Comparison of ENCODE assay signal across 8 mouse cellular contexts in the genomic region with DNA sequence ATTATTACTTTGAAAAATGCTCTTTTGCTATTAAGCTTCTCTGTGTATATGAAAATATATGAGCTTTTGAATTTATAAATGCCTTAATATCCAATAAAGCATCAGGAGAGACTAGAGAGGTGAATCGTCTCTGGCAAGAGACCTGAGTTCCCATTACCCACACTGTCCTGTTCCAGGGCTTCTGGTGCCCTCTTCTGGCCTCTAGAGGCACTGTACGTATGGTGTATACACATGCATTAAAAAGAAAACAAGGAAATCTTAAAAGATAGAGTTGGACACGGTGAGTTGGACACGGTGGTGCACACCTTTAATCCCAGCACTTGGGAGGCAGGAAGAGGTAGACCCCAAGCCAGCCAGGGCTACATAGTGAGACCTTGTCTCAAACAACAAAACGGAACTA. TPM values are rescaled to one million over a fixed set of nuclear protein-coding genes. Genes with fewer than 3 reads are reported as not detected.
DNase-seq lines count a peak whose midpoint lies in the region; ATAC-seq and TF ChIP-seq lines count a peak whose summit lies in the region.

No protein-coding gene starts in this region.

- intact Hi-C loops in gastrocnemius, adult 2 months (cut with DNase I) = no loop called here

- H3K9me3 ChIP-seq in megakaryocyte, embryonic 14.5 days = no peaks in the 10 kb centered on the region

- H3K4me1 ChIP-seq in megakaryocyte, embryonic 14.5 days = no peaks in the 10 kb centered on the region

- ATAC-seq in CD4-positive, CD25-positive, alpha-beta regulatory T cell, adult 4 months = peak; percentile 85

- TF ChIP-seq CTCF in gastrocnemius, adult 2 months (IDR thresholded peaks at IDR 0.05) = peak; percentile 82

- H3K36me3 ChIP-seq in megakaryocyte, embryonic 14.5 days (replicated peaks; ENCODE audit: low read length) = no peaks in the 10 kb centered on the region

- peaks cover 11% of the 10 kb centered on the region for H3K27me3 ChIP-seq in megakaryocyte, embryonic 14.5 days (replicated peaks)

- H3K27ac ChIP-seq in gastrocnemius, adult 2 months = no peak overlapping the region

- DNase-seq in cerebellum, postnatal 14 days = peak; percentile 71 to 75
- DNase-seq in cerebellum, adult 11 months = no peak
- peak; percentile 57 for DNase-seq in brain, adult 2 months (ENCODE audit: low read depth, low spot score)
- peak; percentile 71 for DNase-seq in gastrocnemius, adult 2 months
- peak; percentile 76 for DNase-seq in kidney, postnatal 14 days
- peak; percentile 35 for DNase-seq in spleen, adult 12 weeks (ENCODE audit: low spot score)

- H3K4me3 ChIP-seq in gastrocnemius, adult 2 months = no peak overlapping the region
- H3K4me3 ChIP-seq in megakaryocyte, embryonic 14.5 days (replicated peaks) = peak overlapping the region; percentile 72

RNA-seq across cellular contexts. Expression of a gene that starts 11.1 kb away (rescaled TPM):
- polyA plus RNA-seq in CD4-positive, CD25-positive, alpha-beta regulatory T cell, adult 4 months (2017; shearing (Covaris generic)) = 10 to 100 TPM; 13.4 to 13.6 TPM
- total RNA-seq in gastrocnemius, adult 2 months (2021) = 100 to 1,000 TPM; 170 to 247 TPM
- polyA plus RNA-seq in megakaryocyte, embryonic 14.5 days (2012; ENCODE audit: insufficient read depth, low replicate concordance) = 10.9 and 18.4 TPM in 2 replicates

RNA-seq across cellular contexts. Expression of a gene that starts 53.4 kb away (rescaled TPM):
- 10 to 100 TPM; 15.1 to 17.0 TPM for polyA plus RNA-seq in CD4-positive, CD25-positive, alpha-beta regulatory T cell, adult 4 months (2017; shearing (Covaris generic))
- total RNA-seq in gastrocnemius, adult 2 months (2021) = 10 to 100 TPM; 11.1 to 11.7 TPM
- 2.9 and 3.9 TPM in 2 replicates for polyA plus RNA-seq in megakaryocyte, embryonic 14.5 days (2012; ENCODE audit: insufficient read depth, low replicate concordance)

RNA-seq across cellular contexts. Expression of a gene that starts 53.6 kb away (rescaled TPM):
- under 1 TPM; 0.38 to 0.56 TPM for polyA plus RNA-seq in CD4-positive, CD25-positive, alpha-beta regulatory T cell, adult 4 months (2017; shearing (Covaris generic))
- under 1 TPM; 0.53 to 0.61 TPM for total RNA-seq in gastrocnemius, adult 2 months (2021)
- 0.19 TPM in 1 of 2 replicates, not detected in the other for polyA plus RNA-seq in megakaryocyte, embryonic 14.5 days (2012; ENCODE audit: insufficient read depth, low replicate concordance)
